Mouse (Mus musculus) stomach, postnatal 0 days (tissue): ENCODE measurements around the gene Meis1.

ENCODE experiments used
- CTCF ChIP-seq: IDR thresholded peaks from 2 replicates; pipeline ENCODE4 v1.5.1; 2016; ENCODE audit warnings: antibody characterized with exemption, low read depth, mild to moderate bottlenecking, moderate library complexity
- EP300 ChIP-seq: optimal IDR thresholded peaks from 2 replicates; pipeline ENCODE3; 2016; ENCODE audit warnings: antibody characterized with exemption

GRCm38 (mm10) chr11:19017262-19017661, 1.5 kb downstream of the Meis1 start:
- no peak for TF ChIP-seq EP300
- TF ChIP-seq CTCF = no peak
